Mouse (Mus musculus): ENCODE measurements around the gene Abhd2. TPM values are rescaled to one million over a fixed set of nuclear protein-coding genes. Genes with fewer than 3 reads are reported as not detected.
A peak's percentile ranks its signal among the peaks of the same experiment; 100 is the strongest.

Abhd2 gene
- polyA plus RNA-seq, 1 experiment = 80.4 TPM

DNA sequence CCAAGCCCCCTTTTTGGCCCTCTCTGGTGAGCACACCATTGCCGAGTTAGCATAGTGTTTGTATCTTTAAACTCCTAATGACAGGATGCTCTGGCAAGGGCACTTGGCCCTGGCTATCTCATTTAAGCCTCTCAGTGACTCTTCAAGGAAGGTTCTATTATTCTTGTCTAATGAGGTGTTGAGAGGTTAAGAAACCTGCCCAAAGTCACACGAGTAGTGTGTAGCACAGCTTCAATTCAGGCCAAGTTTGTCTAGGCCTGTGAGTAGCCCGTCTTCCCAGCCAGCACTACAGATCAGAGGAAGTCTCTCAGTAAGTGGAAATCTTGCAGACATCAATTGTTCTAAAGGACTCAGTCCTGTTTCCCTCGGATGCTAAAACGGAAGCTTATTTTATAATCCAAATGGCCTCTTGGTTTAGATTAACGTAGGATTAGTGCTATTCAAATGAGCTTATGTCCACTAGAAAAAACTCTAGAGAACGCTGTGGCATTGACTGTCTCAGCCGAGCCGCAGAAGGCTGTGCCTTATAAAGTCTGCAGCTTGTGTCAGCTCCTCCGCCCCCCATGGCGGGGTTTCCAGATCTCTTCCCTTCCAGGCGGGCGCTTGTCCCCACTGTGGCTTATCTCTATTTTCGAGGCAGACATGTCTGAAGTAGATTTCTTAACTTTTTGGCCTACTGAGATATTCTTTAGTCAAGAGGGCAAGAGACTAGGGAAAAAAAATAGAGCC is 11.3 kb downstream of the Abhd2 start:
- Histone ChIP-seq H3K4me3 (ENCODE audit: insufficient read depth, low read length) (no peak overlapping the region), H3K4me1 (ENCODE audit: control insufficient read depth, insufficient read depth, low read length) (peaks cover 10% of the 10 kb centered on the region), H3K27ac (ENCODE audit: insufficient read depth, low read length) (no peak overlapping the region)
- TF ChIP-seq POLR2A (IDR thresholded peaks at IDR 0.05; ENCODE audit: low read depth, low read length) (no peak), CTCF (IDR thresholded peaks at IDR 0.05; ENCODE audit: borderline replicate concordance, insufficient read depth, low read length) (no peak)

DNA sequence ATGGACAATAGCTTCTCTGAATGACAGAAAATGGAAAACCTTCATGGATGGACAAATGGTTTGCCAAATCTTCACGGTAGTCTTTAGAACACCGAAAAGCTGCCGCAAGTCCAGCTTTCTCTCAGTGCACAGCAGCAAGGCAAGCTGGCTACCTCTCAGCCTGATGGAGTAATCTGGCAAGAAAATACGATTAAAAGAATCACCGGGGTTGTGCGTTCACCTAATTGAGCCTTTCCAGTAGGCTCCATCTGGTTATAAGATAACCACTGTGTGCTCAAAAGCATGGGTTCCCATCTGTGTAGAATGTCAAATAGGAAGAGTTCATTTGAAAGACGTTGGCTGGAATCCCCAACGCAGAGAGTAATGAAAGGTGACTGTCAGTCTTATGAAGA is 11.9 kb downstream of the Abhd2 start:
- no peak overlapping the region for H3K4me3 ChIP-seq (ENCODE audit: insufficient read depth, low read length)
- H3K27ac ChIP-seq (ENCODE audit: insufficient read depth, low read length) = no peak overlapping the region
- no peak for TF ChIP-seq POLR2A (IDR thresholded peaks at IDR 0.05; ENCODE audit: low read depth, low read length)
- TF ChIP-seq CTCF (IDR thresholded peaks at IDR 0.05; ENCODE audit: borderline replicate concordance, insufficient read depth, low read length) = no peak
- peaks cover 4% of the 10 kb centered on the region for H3K4me1 ChIP-seq (ENCODE audit: control insufficient read depth, insufficient read depth, low read length)

DNA sequence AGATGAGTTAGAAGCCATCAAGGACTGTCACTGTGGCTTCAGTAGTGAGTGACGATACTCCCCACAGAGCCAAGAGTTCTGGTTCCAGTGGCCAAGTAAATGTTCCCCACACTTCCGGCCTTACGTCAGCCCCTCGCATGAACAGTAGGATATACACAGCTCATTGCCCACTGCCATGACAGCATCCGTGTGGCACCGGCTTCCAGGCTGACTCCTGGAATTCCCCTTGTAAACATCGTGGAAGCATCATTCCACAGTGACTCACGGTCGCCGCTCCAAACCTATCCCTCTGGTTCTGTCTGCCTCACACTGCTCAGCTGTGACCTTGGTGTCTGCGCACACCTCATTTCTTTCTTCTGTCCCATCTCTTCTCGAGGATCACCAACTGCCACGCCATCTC is 12.4 kb downstream of the Abhd2 start:
- Histone ChIP-seq H3K4me1 (ENCODE audit: control insufficient read depth, insufficient read depth, low read length) (peaks cover 3% of the 10 kb centered on the region), H3K27ac (ENCODE audit: insufficient read depth, low read length) (no peak overlapping the region), H3K4me3 (ENCODE audit: insufficient read depth, low read length) (no peak overlapping the region)
- TF ChIP-seq CTCF (IDR thresholded peaks at IDR 0.05; ENCODE audit: borderline replicate concordance, insufficient read depth, low read length) (no peak), POLR2A (IDR thresholded peaks at IDR 0.05; ENCODE audit: low read depth, low read length) (no peak)

DNA sequence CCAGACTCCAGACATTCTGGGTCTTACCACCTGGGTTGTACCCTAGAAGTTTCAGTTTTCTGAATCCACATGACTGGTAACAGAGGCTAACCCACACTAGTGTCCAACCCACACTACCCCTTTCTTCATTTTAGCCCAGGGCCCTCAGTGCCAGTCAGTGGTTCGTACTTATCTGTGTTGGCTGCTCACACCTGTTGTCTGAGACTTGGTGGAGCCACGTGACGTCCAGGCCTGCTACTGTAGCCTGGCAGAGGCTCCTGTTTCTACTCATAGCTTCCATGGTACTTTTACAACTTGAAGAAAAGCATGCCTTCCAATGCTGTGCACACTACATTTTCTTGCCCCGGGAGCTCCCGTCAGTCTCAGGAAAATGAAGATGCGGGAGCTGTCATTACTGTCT is 14.2 kb downstream of the Abhd2 start:
- no peak for TF ChIP-seq CTCF (IDR thresholded peaks at IDR 0.05; ENCODE audit: borderline replicate concordance, insufficient read depth, low read length)
- peaks cover under 1% of the 10 kb centered on the region for H3K4me1 ChIP-seq (ENCODE audit: control insufficient read depth, insufficient read depth, low read length)

DNA sequence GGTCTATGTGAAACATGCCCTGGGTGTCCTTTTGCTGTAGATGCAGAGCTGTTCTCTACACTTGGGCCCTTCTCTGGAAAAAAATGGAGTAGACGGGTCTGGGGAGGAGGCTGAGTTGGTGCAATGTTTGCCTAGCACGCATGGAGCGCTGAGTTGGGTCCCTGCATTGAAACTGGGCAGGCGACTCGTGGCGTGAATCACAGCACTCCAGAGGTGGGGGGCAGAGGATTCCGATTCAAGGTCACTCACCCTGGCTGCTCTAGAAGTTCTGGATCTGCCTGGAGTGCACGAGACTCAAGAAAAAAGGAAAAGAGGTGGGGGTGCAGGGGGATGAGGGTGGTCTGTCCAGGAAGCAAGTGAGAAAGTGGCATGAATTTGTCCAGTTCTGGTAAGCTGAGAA is 14.9 kb downstream of the Abhd2 start:
- H3K27ac ChIP-seq (ENCODE audit: insufficient read depth, low read length) = peak overlapping the region; percentile 62; the same call in 1 of the 2 replicates
- TF ChIP-seq POLR2A (IDR thresholded peaks at IDR 0.05; ENCODE audit: low read depth, low read length) = no peak
- no peak for TF ChIP-seq CTCF (IDR thresholded peaks at IDR 0.05; ENCODE audit: borderline replicate concordance, insufficient read depth, low read length)
- no peaks in the 10 kb centered on the region; the same call in 1 of the 2 replicates for H3K4me1 ChIP-seq (ENCODE audit: control insufficient read depth, insufficient read depth, low read length)
- H3K4me3 ChIP-seq (ENCODE audit: insufficient read depth, low read length) = no peak overlapping the region

More for the DNA sequence above, 14.2 kb downstream of the Abhd2 start:
- H3K27ac ChIP-seq (ENCODE audit: insufficient read depth, low read length) = no peak overlapping the region
- H3K4me3 ChIP-seq (ENCODE audit: insufficient read depth, low read length) = no peak overlapping the region

DNA sequence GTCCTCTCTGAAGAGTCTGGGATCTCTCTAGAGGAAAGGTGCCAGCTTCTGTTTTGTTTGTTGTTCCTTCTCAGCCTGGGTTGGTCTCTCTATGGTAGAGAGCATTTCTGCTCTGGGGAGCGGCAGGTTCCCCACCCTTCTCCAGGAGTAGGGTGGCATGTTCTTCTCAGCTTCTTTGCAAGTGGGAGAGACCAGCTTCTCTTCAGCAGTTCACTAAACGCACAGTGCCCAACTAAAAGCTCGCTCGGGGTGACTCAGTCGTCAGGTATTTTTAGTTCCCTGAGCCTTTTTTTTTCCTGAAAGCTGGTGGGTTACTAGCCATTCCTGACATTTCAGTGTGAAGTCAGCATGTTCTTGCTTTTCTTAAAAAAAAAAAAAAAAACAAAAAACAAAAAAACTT is 15.4 kb downstream of the Abhd2 start:
- H3K27ac ChIP-seq (ENCODE audit: insufficient read depth, low read length) = peak overlapping the region; percentile 62
- H3K4me1 ChIP-seq (ENCODE audit: control insufficient read depth, insufficient read depth, low read length) = no peaks in the 10 kb centered on the region; the same call in 1 of the 2 replicates
- TF ChIP-seq CTCF (IDR thresholded peaks at IDR 0.05; ENCODE audit: borderline replicate concordance, insufficient read depth, low read length) = no peak
- TF ChIP-seq POLR2A (IDR thresholded peaks at IDR 0.05; ENCODE audit: low read depth, low read length) = no peak
- no peak overlapping the region for H3K4me3 ChIP-seq (ENCODE audit: insufficient read depth, low read length)

DNA sequence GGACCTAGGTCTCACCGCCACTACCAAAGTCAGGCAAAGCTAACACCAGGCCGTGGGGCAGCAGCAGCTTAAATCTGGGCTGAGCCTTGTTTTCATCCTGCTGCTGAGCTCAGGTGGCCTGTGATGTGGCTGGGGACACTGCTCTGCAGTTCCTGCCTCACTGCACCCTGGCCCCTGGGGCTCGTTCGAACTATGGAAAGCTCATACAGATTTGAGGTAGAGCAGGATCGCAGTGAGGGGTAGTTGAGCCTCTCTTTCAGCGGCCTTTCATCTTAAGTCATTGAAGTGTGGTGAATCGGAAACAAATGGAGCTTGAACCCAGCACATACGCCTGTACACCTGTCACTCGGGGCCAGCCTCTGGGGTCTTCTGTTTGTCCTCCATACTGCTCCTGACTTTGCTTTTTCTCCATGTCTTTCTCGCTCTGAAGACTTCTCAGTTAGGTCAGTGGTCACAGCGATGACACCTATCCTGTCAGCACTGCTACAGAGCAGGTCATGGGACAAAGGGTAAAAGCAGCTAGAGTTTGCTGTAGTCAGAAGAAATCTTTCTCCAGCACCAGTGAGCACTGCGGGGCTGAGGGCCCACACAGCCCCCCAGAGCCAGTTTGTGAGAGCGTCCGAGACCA is 20.7 kb downstream of the Abhd2 start:
- H3K27ac ChIP-seq (ENCODE audit: insufficient read depth, low read length) = no peak overlapping the region
- H3K4me1 ChIP-seq (ENCODE audit: control insufficient read depth, insufficient read depth, low read length) = no peaks in the 10 kb centered on the region
- H3K4me3 ChIP-seq (ENCODE audit: insufficient read depth, low read length) = no peak overlapping the region
- TF ChIP-seq POLR2A (IDR thresholded peaks at IDR 0.05; ENCODE audit: low read depth, low read length) (no peak), CTCF (IDR thresholded peaks at IDR 0.05; ENCODE audit: borderline replicate concordance, insufficient read depth, low read length) (no peak)

DNA sequence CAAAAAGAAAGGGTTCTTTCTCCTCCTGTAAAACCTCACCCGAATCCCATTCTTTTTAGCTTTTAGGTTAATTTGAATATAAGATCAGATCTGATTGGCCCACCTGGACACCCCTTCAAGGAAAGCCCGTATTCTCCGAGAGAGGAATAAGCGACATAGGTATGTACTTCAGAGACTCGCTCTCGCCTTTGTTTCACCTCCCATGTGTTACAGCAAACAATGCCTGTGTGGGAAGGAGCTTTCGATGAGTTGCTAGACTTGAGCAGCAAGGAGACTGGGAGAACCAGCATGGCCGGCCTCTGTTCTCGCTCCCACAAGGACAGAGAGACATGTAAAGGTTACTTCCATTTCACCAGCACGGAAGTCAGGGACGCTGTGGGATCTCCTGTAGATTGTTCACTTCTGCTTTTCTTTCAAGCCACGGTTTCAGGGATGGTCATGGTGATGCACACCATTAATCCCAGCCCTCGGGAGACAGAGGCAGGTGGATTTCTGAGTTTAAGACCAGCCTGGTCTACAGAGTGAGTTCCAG is 21.5 kb downstream of the Abhd2 start:
- TF ChIP-seq CTCF (IDR thresholded peaks at IDR 0.05; ENCODE audit: borderline replicate concordance, insufficient read depth, low read length) = no peak
- TF ChIP-seq POLR2A (IDR thresholded peaks at IDR 0.05; ENCODE audit: low read depth, low read length) = no peak
- Histone ChIP-seq H3K27ac (ENCODE audit: insufficient read depth, low read length) (no peak overlapping the region), H3K4me1 (ENCODE audit: control insufficient read depth, insufficient read depth, low read length) (no peaks in the 10 kb centered on the region), H3K4me3 (ENCODE audit: insufficient read depth, low read length) (no peak overlapping the region)

DNA sequence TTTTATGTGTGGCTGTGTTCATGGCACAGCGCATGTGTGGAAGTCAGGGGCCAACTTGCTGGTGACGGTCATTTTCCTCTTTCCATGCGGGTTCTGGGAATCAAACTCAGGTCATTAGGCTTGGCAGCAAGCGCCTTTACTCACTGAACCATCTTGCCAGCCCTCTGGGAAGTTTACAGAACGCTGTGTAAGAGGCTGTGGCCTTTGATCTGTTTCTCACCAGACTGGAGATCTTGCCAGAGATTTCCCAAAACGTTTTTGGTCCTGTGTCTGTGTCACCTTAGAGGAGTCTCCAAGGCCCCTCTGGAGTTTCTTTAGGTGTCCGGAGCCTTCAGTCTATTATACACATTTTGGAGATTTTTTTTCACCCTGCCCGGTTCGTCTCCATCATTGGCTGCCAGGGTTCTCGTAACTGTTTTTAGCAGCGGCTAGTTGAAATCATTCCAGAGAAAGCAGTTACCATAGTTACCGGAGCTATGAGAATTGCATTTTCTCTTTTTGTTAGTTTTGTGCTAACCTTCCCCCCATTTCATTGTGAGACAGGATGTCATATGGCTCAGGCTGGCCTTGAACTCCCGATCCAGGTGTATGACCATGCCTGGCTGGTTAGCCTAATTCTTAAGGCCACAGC is 22.3 kb downstream of the Abhd2 start:
- H3K4me1 ChIP-seq (ENCODE audit: control insufficient read depth, insufficient read depth, low read length) = no peaks in the 10 kb centered on the region
- H3K27ac ChIP-seq (ENCODE audit: insufficient read depth, low read length) = no peak overlapping the region
- H3K4me3 ChIP-seq (ENCODE audit: insufficient read depth, low read length) = no peak overlapping the region
- TF ChIP-seq POLR2A (IDR thresholded peaks at IDR 0.05; ENCODE audit: low read depth, low read length) = no peak
- no peak for TF ChIP-seq CTCF (IDR thresholded peaks at IDR 0.05; ENCODE audit: borderline replicate concordance, insufficient read depth, low read length)

DNA sequence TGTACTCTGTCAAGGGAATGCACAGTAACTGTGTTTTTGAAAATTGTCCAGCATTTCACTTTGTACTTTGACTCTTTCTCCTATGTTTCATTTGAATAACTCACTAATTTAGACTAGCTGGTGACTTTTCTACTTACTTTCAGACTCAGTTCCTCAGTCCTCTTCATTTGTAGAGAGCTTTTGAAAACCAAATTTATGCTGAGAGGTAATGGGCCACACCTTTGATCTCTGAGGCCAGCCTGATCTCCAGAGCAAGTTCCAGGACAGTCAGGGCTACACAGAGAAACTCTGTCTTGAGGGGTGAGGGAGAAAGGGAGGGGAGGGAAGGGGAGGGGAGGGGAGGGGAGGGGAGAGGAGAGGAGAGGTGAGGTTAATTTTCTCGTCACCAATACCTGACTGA is 25.7 kb downstream of the Abhd2 start:
- H3K4me3 ChIP-seq (ENCODE audit: insufficient read depth, low read length) = no peak overlapping the region
- H3K27ac ChIP-seq (ENCODE audit: insufficient read depth, low read length) = no peak overlapping the region
- H3K4me1 ChIP-seq (ENCODE audit: control insufficient read depth, insufficient read depth, low read length) = no peaks in the 10 kb centered on the region
- no peak for TF ChIP-seq POLR2A (IDR thresholded peaks at IDR 0.05; ENCODE audit: low read depth, low read length)
- TF ChIP-seq CTCF (IDR thresholded peaks at IDR 0.05; ENCODE audit: borderline replicate concordance, insufficient read depth, low read length) = no peak
